Comparison of ENCODE assay signal across 8 mouse cellular contexts in genomic region chr19:44300520-44300919, GRCm38 (mm10). TPM values are rescaled to one million over a fixed set of nuclear protein-coding genes. Genes with fewer than 3 reads are reported as not detected.
DNase-seq lines count a peak whose midpoint lies in the region; ATAC-seq and TF ChIP-seq lines count a peak whose summit lies in the region.

No protein-coding gene starts in this region.

- TF ChIP-seq CTCF in lung, embryonic 14.5 days (IDR thresholded peaks at IDR 0.05; ENCODE audit: low read depth), result no peak

- H3K36me3 ChIP-seq in lung, embryonic 14.5 days (ENCODE audit: insufficient read depth), result peaks cover 96% of the 10 kb centered on the region
- H3K36me3 ChIP-seq in forebrain, embryonic 12.5 days (replicated peaks), result peaks cover 99% of the 10 kb centered on the region
- peaks cover 99% of the 10 kb centered on the region for H3K36me3 ChIP-seq in limb, embryonic 10.5 days
- H3K36me3 ChIP-seq in neural tube, embryonic 14.5 days (ENCODE audit: control insufficient read depth, insufficient read depth, low read length), result peaks cover 85% of the 10 kb centered on the region

- no peaks in the 10 kb centered on the region for H3K9me3 ChIP-seq in lung, embryonic 14.5 days (ENCODE audit: low read depth, low read length)
- no peaks in the 10 kb centered on the region for H3K9me3 ChIP-seq in forebrain, embryonic 12.5 days
- H3K9me3 ChIP-seq in limb, embryonic 10.5 days (replicated peaks), result no peaks in the 10 kb centered on the region
- no peaks in the 10 kb centered on the region for H3K9me3 ChIP-seq in neural tube, embryonic 14.5 days (ENCODE audit: control insufficient read depth, low read length)

- H3K4me2 ChIP-seq in lung, embryonic 14.5 days, result peak overlapping the region; percentile 90
- peak overlapping the region; percentile 5; the same call in 1 of the 2 replicates for H3K4me2 ChIP-seq in forebrain, embryonic 12.5 days
- peak overlapping the region; percentile 95; the same call in 1 of the 2 replicates for H3K4me2 ChIP-seq in neural tube, embryonic 14.5 days (ENCODE audit: low read depth, low read length)

- H3K27ac ChIP-seq in lung, embryonic 14.5 days (ENCODE audit: low read depth), result peak overlapping the region; percentile 19; the same call in 1 of the 2 replicates
- H3K27ac ChIP-seq in forebrain, embryonic 12.5 days, result 0 out of 2 replicates have a peak overlapping the region, but pooled peaks have one; percentile 2
- H3K27ac ChIP-seq in limb, embryonic 10.5 days, result no peak overlapping the region
- H3K27ac ChIP-seq in neural tube, embryonic 14.5 days (ENCODE audit: low read depth, low read length), result no peak overlapping the region

- ATAC-seq in lung, embryonic 14.5 days (ENCODE audit: insufficient read depth), result no peak
- ATAC-seq in forebrain, embryonic 12.5 days (ENCODE audit: low FRiP score), result no peak
- no peak for ATAC-seq in neural tube, embryonic 14.5 days (ENCODE audit: low read depth)

- peaks cover 35% of the 10 kb centered on the region for H3K4me1 ChIP-seq in lung, embryonic 14.5 days (ENCODE audit: insufficient read depth)
- peaks cover 85% of the 10 kb centered on the region for H3K4me1 ChIP-seq in forebrain, embryonic 12.5 days
- H3K4me1 ChIP-seq in limb, embryonic 10.5 days, result peaks cover 55% of the 10 kb centered on the region
- H3K4me1 ChIP-seq in neural tube, embryonic 14.5 days (ENCODE audit: control insufficient read depth, insufficient read depth, low read length), result peaks cover 51% of the 10 kb centered on the region

- no peak overlapping the region for H3K9ac ChIP-seq in lung, embryonic 14.5 days
- peak overlapping the region; percentile 27; the same call in 1 of the 2 replicates for H3K9ac ChIP-seq in forebrain, embryonic 12.5 days
- H3K9ac ChIP-seq in neural tube, embryonic 14.5 days (replicated peaks; ENCODE audit: low read depth, low read length), result no peak overlapping the region

- WGBS in lung, embryonic 14.5 days, result 72% methylated on average over 7 of the region's 7 CpGs
- WGBS in forebrain, embryonic 12.5 days, result 82% methylated on average over 7 of the region's 7 CpGs
- 90% methylated on average over 7 of the region's 7 CpGs for WGBS in limb, embryonic 10.5 days
- WGBS in neural tube, embryonic 14.5 days, result 71% methylated on average over 7 of the region's 7 CpGs

- DNase-seq in lung, embryonic 14.5 days, result no peak
- DNase-seq in lung, adult 18-20 months, result no peak
- DNase-seq in limb, embryonic 10.5 days (ENCODE audit: low spot score), result no peak
- DNase-seq in gastrocnemius, postnatal 4 days (ENCODE audit: low spot score in 2 of 2), result no peak
- no peak for DNase-seq in ovary, postnatal 14 days (ENCODE audit: low spot score)
- DNase-seq in layer of hippocampus, adult 9-10 months (ENCODE audit: low spot score), result no peak

- no peaks in the 10 kb centered on the region for H3K27me3 ChIP-seq in lung, embryonic 14.5 days (ENCODE audit: insufficient read depth, low read length)
- no peaks in the 10 kb centered on the region for H3K27me3 ChIP-seq in forebrain, embryonic 12.5 days
- no peaks in the 10 kb centered on the region for H3K27me3 ChIP-seq in limb, embryonic 10.5 days (ENCODE audit: low read depth, poor library complexity, severe bottlenecking)
- no peaks in the 10 kb centered on the region for H3K27me3 ChIP-seq in neural tube, embryonic 14.5 days (ENCODE audit: control insufficient read depth, insufficient read depth, low read length)

- no peak overlapping the region for H3K4me3 ChIP-seq in lung, embryonic 14.5 days (ENCODE audit: low read depth, low read length)
- peak overlapping the region; percentile 10 for H3K4me3 ChIP-seq in forebrain, embryonic 12.5 days (replicated peaks)
- H3K4me3 ChIP-seq in limb, embryonic 10.5 days, result peak overlapping the region; percentile 5; the same call in 1 of the 2 replicates
- H3K4me3 ChIP-seq in neural tube, embryonic 14.5 days (ENCODE audit: low read depth, low read length), result no peak overlapping the region

RNA-seq across cellular contexts. Expression of gene Scd2, which starts 7.0 kb away (rescaled TPM):
- 248 and 257 TPM in 2 replicates for polyA plus RNA-seq in lung, embryonic 14.5 days (2014; fragmentation: Nextera tagmentation; extraction: Ambion mirVana)
- 470 and 492 TPM in 2 replicates for polyA plus RNA-seq in forebrain, embryonic 12.5 days (2016; fragmentation: Nextera tagmentation; extraction: Ambion mirVana)
- 324 and 335 TPM in 2 replicates for polyA plus RNA-seq in limb, embryonic 10.5 days (2016; fragmentation: Nextera tagmentation; extraction: Ambion mirVana)
- polyA plus RNA-seq in neural tube, embryonic 14.5 days (2014; fragmentation: Nextera tagmentation; extraction: Ambion mirVana), result 293 and 373 TPM in 2 replicates
- total RNA-seq in gastrocnemius, postnatal 4 days (2021), result 10 to 100 TPM; 81.6 to 87.3 TPM

RNA-seq across cellular contexts. Expression of gene Scd4, which starts 32.4 kb away (rescaled TPM):
- 0.15 TPM in 1 of 2 replicates, not detected in the other for polyA plus RNA-seq in lung, embryonic 14.5 days (2014; fragmentation: Nextera tagmentation; extraction: Ambion mirVana)
- polyA plus RNA-seq in forebrain, embryonic 12.5 days (2016; fragmentation: Nextera tagmentation; extraction: Ambion mirVana), result 0.15 and 0.29 TPM in 2 replicates
- polyA plus RNA-seq in limb, embryonic 10.5 days (2016; fragmentation: Nextera tagmentation; extraction: Ambion mirVana), result 0.08 and 0.11 TPM in 2 replicates
- 0.13 and 0.15 TPM in 2 replicates for polyA plus RNA-seq in neural tube, embryonic 14.5 days (2014; fragmentation: Nextera tagmentation; extraction: Ambion mirVana)
- total RNA-seq in gastrocnemius, postnatal 4 days (2021), result under 1 TPM; 0.62 to 0.71 TPM

Comparison
In these comparisons a context has a peak if more than half of its experiments do, and no peak if none do; other contexts are left out.
1. H3K27ac ChIP-seq: peak in lung, embryonic 14.5 days (single experiment) and forebrain, embryonic 12.5 days (single experiment); none in limb, embryonic 10.5 days (single experiment) and neural tube, embryonic 14.5 days (single experiment).
2. H3K4me2 ChIP-seq: peak in every context shown above with its lines; median percentile 95 in neural tube, embryonic 14.5 days; 90 in lung, embryonic 14.5 days; 5 in forebrain, embryonic 12.5 days.
3. H3K4me3 ChIP-seq: peak in forebrain, embryonic 12.5 days (single experiment) and limb, embryonic 10.5 days (single experiment); none in lung, embryonic 14.5 days (single experiment) and neural tube, embryonic 14.5 days (single experiment).